Mouse (Mus musculus): ENCODE data around the gene Gm45062.

DNA sequence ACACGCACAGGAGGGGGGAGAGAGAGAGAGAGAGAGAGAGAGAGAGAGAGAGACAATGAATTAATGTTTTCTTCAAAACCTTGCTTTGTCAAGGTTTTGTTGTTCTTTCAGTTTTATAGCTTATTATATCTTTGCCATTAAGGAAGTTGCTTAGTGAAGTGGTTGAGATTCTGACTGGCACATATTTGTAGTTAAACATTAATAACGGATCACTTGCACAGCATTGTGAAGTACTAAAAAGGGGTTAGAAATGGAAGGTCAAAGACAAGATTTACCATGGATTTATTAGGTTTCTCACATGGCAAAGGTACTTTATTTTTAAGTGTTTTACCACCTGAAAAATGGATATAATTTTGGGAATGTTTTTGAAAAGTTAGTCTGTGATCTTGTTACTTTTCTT lies 301.4 kb downstream of the Gm45062 start:
- TF ChIP-seq POLR2A (IDR thresholded peaks at IDR 0.05; ENCODE audit: low read depth, low read length) = no peak
- TF ChIP-seq CTCF (IDR thresholded peaks at IDR 0.05; ENCODE audit: borderline replicate concordance, insufficient read depth, low read length) = no peak

Data from embryonic fibroblast, embryonic 13.5 days (primary cell).